Mouse (Mus musculus) bone marrow macrophage, adult 2 months (primary cell): Measurements from ENCODE around the gene Cnpy3.

Source experiments
- CTCF ChIP-seq: IDR thresholded peaks from 2 replicates; pipeline ENCODE4 v1.5.1; 2012; ENCODE audit warnings: low read depth, mild to moderate bottlenecking, low read length, moderate library complexity
- POLR2A ChIP-seq: IDR thresholded peaks from 2 replicates; pipeline ENCODE4 v1.6.1; 2012; ENCODE audit warnings: mild to moderate bottlenecking, low read depth, low read length, borderline replicate concordance

DNA sequence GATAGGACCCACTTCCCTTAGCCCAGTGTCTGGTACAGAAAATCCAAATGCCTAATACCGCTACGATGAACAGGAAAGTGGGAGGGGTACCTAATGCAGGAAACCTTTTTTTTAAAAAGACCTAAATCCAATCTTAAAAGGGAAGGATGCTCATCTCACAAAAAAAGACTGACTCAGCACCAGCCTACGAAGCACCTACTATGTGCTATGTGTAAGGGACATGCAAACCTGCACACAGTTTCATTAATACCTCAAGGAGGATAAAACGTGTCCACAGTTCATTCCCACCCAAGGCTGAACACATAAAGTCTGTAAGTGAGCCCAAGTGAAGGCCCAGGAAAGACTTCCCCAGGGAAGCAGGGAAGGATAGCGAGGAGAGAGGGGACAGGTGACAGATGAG is 49.5 kb downstream of the Cnpy3 start:
- TF ChIP-seq CTCF = no peak
- no peak for TF ChIP-seq POLR2A
